Mouse (Mus musculus): Measurements from ENCODE around the gene Moxd1.

DNA sequence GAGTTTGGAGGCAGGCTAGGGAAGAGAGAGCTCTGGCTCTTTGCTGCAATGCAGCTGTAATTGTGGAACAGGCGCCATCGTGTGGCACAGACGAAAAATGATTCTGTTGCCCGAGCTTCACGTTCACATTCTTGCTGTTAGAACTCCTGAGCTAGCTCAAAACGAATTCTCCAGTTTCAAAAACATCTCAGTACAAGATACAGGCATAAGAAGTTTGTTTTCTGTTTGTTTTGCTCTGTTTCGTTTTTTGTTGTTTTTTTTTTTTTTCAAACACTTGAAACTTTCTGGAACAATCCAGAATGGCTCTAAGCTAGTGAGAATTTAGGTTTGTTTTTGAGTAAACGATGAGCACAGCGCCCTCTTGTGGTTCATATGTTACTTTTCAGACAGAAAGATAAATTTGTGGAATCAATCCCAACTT lies 88.9 kb downstream of the Moxd1 start:
- TF ChIP-seq CTCF (IDR thresholded peaks at IDR 0.05; ENCODE audit: borderline replicate concordance, control insufficient read depth, extremely low read depth, insufficient read depth, low read length, poor library complexity) (no peak), POLR2A (IDR thresholded peaks at IDR 0.05; ENCODE audit: control insufficient read depth, extremely low read depth, insufficient read depth, low read length, poor library complexity) (no peak)
